Mouse (Mus musculus) liver, postnatal 0 days (tissue): ENCODE results near the gene Pcnx3. TPM values are rescaled to one million over a fixed set of nuclear protein-coding genes. Genes with fewer than 3 reads are reported as not detected.

Experiments
- ATAC-seq: fragments of 200-750 bp; cut with Nextera tagmentation; 2 replicates; pipeline ENCODE4 v1.8.0; 2017; ENCODE audit warnings: mild to moderate bottlenecking, moderate library complexity
- DNase-seq: peaks from one replicate; pipeline ENCODE4 v3.0.0-alpha.2; 2016
- H3K27ac ChIP-seq: fragments of 300-500 bp; sonication (generic); 2 replicates; pipeline ENCODE4 v1.5.1; 2014; ENCODE audit warnings: antibody characterized with exemption, moderate library complexity, mild to moderate bottlenecking, low read depth
- H3K27me3 ChIP-seq: fragments of 300-500 bp; sonication (generic); 2 replicates; pipeline ENCODE4 v1.6.1; 2014; ENCODE audit warnings: low read length, control low read depth, mixed read lengths; ENCODE audit not compliant: insufficient read depth
- H3K36me3 ChIP-seq: fragments of 300-500 bp; sonication (generic); replicated peaks from 2 replicates; pipeline ENCODE4 v1.6.1; 2014; ENCODE audit warnings: mild to moderate bottlenecking, control low read depth, low read length, moderate library complexity, mixed read lengths; ENCODE audit not compliant: insufficient read depth
- H3K4me1 ChIP-seq: fragments of 300-500 bp; sonication (generic); 2 replicates; pipeline ENCODE4 v1.6.1; 2014; ENCODE audit warnings: antibody characterized with exemption, mild to moderate bottlenecking, control low read depth; ENCODE audit not compliant: insufficient read depth
- H3K4me2 ChIP-seq: fragments of 300-500 bp; sonication (generic); 2 replicates; pipeline ENCODE4 v1.6.1; 2014; ENCODE audit warnings: low read depth, mild to moderate bottlenecking, low read length, moderate library complexity, mixed read lengths
- H3K4me3 ChIP-seq: fragments of 300-500 bp; sonication (generic); 2 replicates; pipeline ENCODE4 v1.5.1; 2014; ENCODE audit warnings: low read depth, low read length
- H3K9ac ChIP-seq: fragments of 300-500 bp; sonication (generic); replicated peaks from 2 replicates; pipeline ENCODE4 v1.6.1; 2014; ENCODE audit warnings: mild to moderate bottlenecking, moderate library complexity
- H3K9me3 ChIP-seq: fragments of 300-500 bp; sonication (generic); 2 replicates; pipeline ENCODE4 v1.6.1; 2016; ENCODE audit warnings: mild to moderate bottlenecking, control low read depth, low read length, mixed read lengths
- CTCF ChIP-seq: sonication (generic); IDR thresholded peaks from 2 replicates; pipeline ENCODE4 v1.5.1; 2016; ENCODE audit warnings: antibody characterized with exemption, low read depth
- EP300 ChIP-seq: IDR thresholded peaks from 2 replicates; pipeline ENCODE4 v1.6.1; 2016; ENCODE audit warnings: antibody characterized with exemption, low read depth, mild to moderate bottlenecking
- WGBS: fragments of 180-500 bp; shearing (Covaris S2); extraction: QIAGEN DNeasy Blood & Tissue Kit; methylation state at CpG from one replicate; pipeline ENCODE4 v1.1.7; 2014; ENCODE audit not compliant: insufficient replicate concordance; 5-methylcytosine and 5-hydroxymethylcytosine counted together
- polyA plus RNA-seq: library from polyadenylated mRNA; unstranded; fragments of >200 nt; fragmentation: Nextera tagmentation; extraction: Ambion mirVana; gene quantifications from 2 replicates; pipeline ENCODE4 v1.2.1, GENCODE M21; 2015

Pcnx3 gene
- polyA plus RNA-seq, 1 experiment from 2014 or later = 5.2 TPM

- H3K9me3 ChIP-seq = no peaks in the 10 kb centered on the region
- H3K27ac ChIP-seq = no peak overlapping the region
- H3K36me3 ChIP-seq = peaks cover 69% of the 10 kb centered on the region
- no peak overlapping the region for H3K4me3 ChIP-seq
- H3K4me1 ChIP-seq = peaks cover 25% of the 10 kb centered on the region
- no peak overlapping the region for H3K9ac ChIP-seq
- no peak overlapping the region for H3K4me2 ChIP-seq
- ATAC-seq = no peak
- no peak for DNase-seq
- 88% methylated on average over 17 of the region's 17 CpGs for WGBS
- no peak for TF ChIP-seq EP300
- no peak for TF ChIP-seq CTCF
- no peaks in the 10 kb centered on the region for H3K27me3 ChIP-seq
Observed at GRCm38 (mm10) chr19:5641021-5641420, 47.7 kb downstream of the Pcnx3 start.

- 84% methylated on average over 9 of the region's 9 CpGs for WGBS
- H3K4me3 ChIP-seq = no peak overlapping the region
- no peak overlapping the region for H3K27ac ChIP-seq
- H3K4me2 ChIP-seq = no peak overlapping the region
- H3K27me3 ChIP-seq = no peaks in the 10 kb centered on the region
- DNase-seq (peak; percentile 21), ATAC-seq (no peak)
- no peak for TF ChIP-seq EP300
- no peak for TF ChIP-seq CTCF
- no peak overlapping the region for H3K9ac ChIP-seq
- peaks cover 26% of the 10 kb centered on the region for H3K4me1 ChIP-seq
- peaks cover 62% of the 10 kb centered on the region for H3K36me3 ChIP-seq
- H3K9me3 ChIP-seq = no peaks in the 10 kb centered on the region
Observed at GRCm38 (mm10) chr19:5640339-5640738, 48.4 kb downstream of the Pcnx3 start.

DNA sequence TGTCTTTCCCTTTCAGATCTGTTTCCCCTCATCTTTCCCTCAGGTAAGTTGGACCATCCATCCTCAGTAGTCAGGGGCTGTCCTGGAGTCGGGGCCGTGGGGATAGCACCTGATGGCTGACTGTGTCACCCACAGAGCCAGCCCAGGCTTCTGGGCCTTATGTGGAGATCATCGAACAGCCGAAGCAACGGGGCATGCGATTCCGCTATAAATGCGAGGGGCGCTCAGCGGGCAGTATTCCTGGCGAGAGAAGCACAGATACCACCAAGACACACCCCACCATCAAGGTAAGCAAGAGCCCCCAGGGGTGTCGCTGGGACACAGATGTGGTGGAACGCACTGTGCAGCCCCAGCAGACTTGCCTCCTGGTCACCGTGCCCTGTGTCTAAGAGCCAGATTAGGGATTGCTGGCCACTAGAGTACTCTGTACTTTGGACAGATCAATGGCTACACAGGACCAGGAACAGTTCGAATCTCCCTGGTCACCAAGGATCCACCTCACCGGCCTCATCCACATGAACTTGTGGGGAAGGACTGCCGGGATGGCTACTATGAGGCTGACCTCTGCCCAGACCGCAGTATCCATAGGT, 50.2 kb downstream of the Pcnx3 start:
- Histone ChIP-seq H3K4me3 (peak overlapping the region; percentile 84), H3K27ac (peak overlapping the region; percentile 95), H3K4me2 (peak overlapping the region; percentile 97), H3K36me3 (peaks cover 47% of the 10 kb centered on the region), H3K9ac (peak overlapping the region; percentile 90), H3K27me3 (no peaks in the 10 kb centered on the region), H3K9me3 (no peaks in the 10 kb centered on the region), H3K4me1 (peaks cover 26% of the 10 kb centered on the region)
- TF ChIP-seq CTCF = no peak
- TF ChIP-seq EP300 = no peak
- 79% methylated on average over 18 of the region's 18 CpGs for WGBS
- ATAC-seq (peak; percentile 14; the same call in 1 of the 2 replicates), DNase-seq (peak; percentile 29)

GRCm38 (mm10) chr19:5637069-5638047, 51.4 kb downstream of the Pcnx3 start, which contains the start of gene Rela:
Gene Rela, plus strand, starts transcription at chr19:5637483.
- TF ChIP-seq EP300 = no peak
- no peaks in the 10 kb centered on the region for H3K9me3 ChIP-seq
- H3K9ac ChIP-seq = peak within 1 kb of the TSS; percentile 90
- ATAC-seq (peak; percentile 91), DNase-seq (peak; percentile 90)
- peak within 1 kb of the TSS; percentile 95 for H3K27ac ChIP-seq
- 2% methylated on average over 62 of the region's 109 CpGs for WGBS
- H3K36me3 ChIP-seq = peaks cover 36% of the 10 kb centered on the region
- H3K4me2 ChIP-seq = peak within 1 kb of the TSS; percentile 97
- no peaks in the 10 kb centered on the region for H3K27me3 ChIP-seq
- H3K4me1 ChIP-seq = peaks cover 26% of the 10 kb centered on the region
- H3K4me3 ChIP-seq = peak within 1 kb of the TSS; percentile 84

DNA sequence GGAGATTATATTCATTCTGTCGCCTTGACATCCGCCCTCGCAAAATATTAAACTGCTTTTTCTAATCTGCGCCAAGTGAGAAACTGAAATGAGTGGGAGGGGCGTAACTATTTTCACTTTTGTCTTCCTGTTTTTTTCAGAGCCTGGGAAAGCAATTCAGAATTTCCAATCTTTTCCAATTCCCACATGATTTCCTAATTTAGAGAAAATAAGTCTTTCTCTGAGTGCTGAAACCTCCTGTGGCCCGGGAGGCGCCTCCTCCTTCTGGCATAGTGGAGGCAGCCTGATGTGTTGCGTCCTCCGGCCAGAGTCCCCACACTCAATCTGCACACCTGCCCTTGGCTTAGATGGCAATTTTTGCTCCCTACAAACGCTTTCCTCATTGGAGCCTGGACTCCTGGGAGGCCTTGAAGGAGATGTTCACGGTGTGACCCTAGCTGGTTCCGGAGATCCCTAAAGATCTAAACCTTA, 52.1 kb downstream of the Pcnx3 start:
- peak overlapping the region; percentile 97 for H3K4me2 ChIP-seq
- H3K4me3 ChIP-seq = peak overlapping the region; percentile 84
- peaks cover 29% of the 10 kb centered on the region for H3K36me3 ChIP-seq
- 30% methylated on average over 12 of the region's 12 CpGs for WGBS
- no peaks in the 10 kb centered on the region for H3K9me3 ChIP-seq
- no peak for DNase-seq
- ATAC-seq = peak; percentile 9; the same call in 1 of the 2 replicates
- H3K4me1 ChIP-seq = peaks cover 26% of the 10 kb centered on the region
- peak overlapping the region; percentile 90 for H3K9ac ChIP-seq
- no peaks in the 10 kb centered on the region for H3K27me3 ChIP-seq
- peak overlapping the region; percentile 95 for H3K27ac ChIP-seq
- TF ChIP-seq CTCF (no peak), EP300 (no peak)

DNA sequence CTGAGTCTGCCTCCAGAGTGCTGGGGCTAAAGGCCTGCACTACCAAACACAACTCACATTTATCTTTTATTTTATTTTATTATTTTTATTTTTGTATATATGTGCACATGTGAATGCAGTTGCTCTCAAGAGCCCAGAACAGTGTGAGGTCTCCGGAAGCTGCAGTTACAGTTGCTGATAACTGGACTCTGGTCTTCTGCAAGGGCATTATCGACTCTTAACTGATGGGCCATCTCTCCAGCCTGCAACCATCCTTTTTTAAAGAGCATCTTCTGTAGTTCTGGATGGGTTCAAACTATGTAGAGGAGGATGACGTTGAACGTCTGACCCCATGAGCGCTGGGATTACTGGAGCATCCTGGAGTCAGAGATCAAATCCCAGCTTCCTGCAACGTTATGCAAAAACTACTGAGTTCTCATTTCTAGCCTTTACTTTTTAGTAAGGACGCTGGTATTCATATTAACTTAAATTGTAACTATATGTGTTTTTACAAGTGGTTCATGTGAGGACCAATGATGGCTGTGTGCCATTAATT, 52.6 kb downstream of the Pcnx3 start:
- no peaks in the 10 kb centered on the region for H3K9me3 ChIP-seq
- no peak for TF ChIP-seq EP300
- no peak for TF ChIP-seq CTCF
- H3K27ac ChIP-seq = peak overlapping the region; percentile 95; the same call in 1 of the 2 replicates
- no peak overlapping the region for H3K4me3 ChIP-seq
- WGBS = 64% methylated on average over 7 of the region's 7 CpGs
- DNase-seq (no peak), ATAC-seq (no peak)
- peaks cover 26% of the 10 kb centered on the region for H3K4me1 ChIP-seq
- H3K27me3 ChIP-seq = no peaks in the 10 kb centered on the region
- H3K4me2 ChIP-seq = peak overlapping the region; percentile 97
- H3K9ac ChIP-seq = peak overlapping the region; percentile 90; the same call in 1 of the 2 replicates
- peaks cover 23% of the 10 kb centered on the region for H3K36me3 ChIP-seq
